Mouse (Mus musculus) Patski (cell line): ENCODE results near the gene Cela1. TPM values are rescaled to one million over a fixed set of nuclear protein-coding genes. Genes with fewer than 3 reads are reported as not detected.

ENCODE experiments used
- ATAC-seq: fragments of 100-300 bp; one replicate; pipeline ENCODE4 v1.8.0; 2021
- CTCF ChIA-PET: fragments of 350-600 bp; sonication (Branson Sonifier 250); formaldehyde crosslinking; loops from one replicate; lab custom pipeline; 2022; ENCODE audit warnings: inconsistent platforms; lab: Charles Lee
- POLR2A ChIA-PET: fragments of 350-600 bp; sonication (Branson Sonifier 250); formaldehyde crosslinking; loops from one replicate; lab custom pipeline; 2022; ENCODE audit warnings: antibody characterized with exemption, inconsistent platforms; lab: Charles Lee
- DNase-seq: peaks from one replicate; pipeline ENCODE4 v3.0.0-alpha.2; 2011; ENCODE audit warnings: low read depth, low spot score
- H3K27me3 ChIP-seq: fragments of 371-371 bp; one replicate; pipeline ENCODE4 v1.5.1; 2021
- CTCF ChIP-seq: fragments of 100-300 bp; IDR thresholded peaks from one replicate; pipeline ENCODE4 v1.5.1; 2021
- in situ Hi-C: fragments of 300-500 bp; cut with MboI; formaldehyde crosslinking; loops from 3 replicates; pipeline ENCODE4 v1.11.1; 2018; ENCODE audit warnings: low pct_unique_long_range_greater_than_20kb, mixed read lengths
- polyA plus RNA-seq: library from polyadenylated mRNA; unstranded; gene quantifications from one replicate; pipeline ENCODE4 v1.2.3, GENCODE M21; 2021

Gene Cela1
- polyA plus RNA-seq, 1 experiment from 2014 or later: 4.1 TPM

DNA sequence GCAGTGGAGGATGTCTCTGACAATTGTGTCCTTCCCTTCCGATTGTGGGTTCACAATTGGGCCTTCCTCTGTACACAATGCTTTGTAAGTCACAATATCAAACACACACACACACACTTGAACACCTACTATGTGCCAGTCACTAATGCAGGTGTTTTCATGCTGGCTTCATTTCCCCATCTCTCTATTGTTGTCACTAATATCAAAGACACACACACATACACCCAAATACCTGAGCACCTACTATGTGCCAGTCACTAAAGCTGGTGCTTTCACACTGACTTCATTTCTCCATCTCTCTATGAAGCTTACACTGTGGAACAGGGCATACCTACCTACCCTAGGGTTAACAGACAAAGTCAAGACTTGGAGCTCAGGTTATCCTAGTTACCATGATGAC lies 17.7 kb upstream of the Cela1 start:
- ChIA-PET POLR2A (no interaction called here), CTCF (no interaction called here)
- in situ Hi-C loops: no loop called here
- no peak for ATAC-seq
- TF ChIP-seq CTCF: no peak
- no peaks in the 10 kb centered on the region for H3K27me3 ChIP-seq
- DNase-seq: no peak

DNA sequence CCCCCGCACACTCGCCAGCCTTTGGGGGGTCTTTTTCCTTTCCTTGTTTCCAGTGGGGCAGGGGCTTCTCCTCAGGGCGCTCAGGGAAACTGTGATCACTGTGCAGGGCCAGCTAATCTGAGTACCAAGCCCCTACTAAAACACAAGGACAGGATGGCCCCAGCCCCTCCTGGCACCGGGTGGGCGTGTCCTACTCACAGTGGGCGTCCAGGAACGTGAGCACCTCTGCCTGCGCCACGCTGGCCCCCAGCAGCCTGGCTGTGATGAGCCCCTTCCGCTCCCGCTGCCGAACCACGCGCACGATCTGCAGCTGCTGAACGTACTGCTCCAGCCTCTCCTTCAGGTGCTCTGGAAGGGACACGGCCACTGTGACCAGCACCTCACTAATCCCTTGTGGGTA lies 16.2 kb upstream of the Cela1 start:
- DNase-seq: no peak
- H3K27me3 ChIP-seq: no peaks in the 10 kb centered on the region
- TF ChIP-seq CTCF: no peak
- in situ Hi-C loops: no loop called here
- POLR2A ChIA-PET: no interaction called here
- CTCF ChIA-PET: no interaction called here
- ATAC-seq: no peak

DNA sequence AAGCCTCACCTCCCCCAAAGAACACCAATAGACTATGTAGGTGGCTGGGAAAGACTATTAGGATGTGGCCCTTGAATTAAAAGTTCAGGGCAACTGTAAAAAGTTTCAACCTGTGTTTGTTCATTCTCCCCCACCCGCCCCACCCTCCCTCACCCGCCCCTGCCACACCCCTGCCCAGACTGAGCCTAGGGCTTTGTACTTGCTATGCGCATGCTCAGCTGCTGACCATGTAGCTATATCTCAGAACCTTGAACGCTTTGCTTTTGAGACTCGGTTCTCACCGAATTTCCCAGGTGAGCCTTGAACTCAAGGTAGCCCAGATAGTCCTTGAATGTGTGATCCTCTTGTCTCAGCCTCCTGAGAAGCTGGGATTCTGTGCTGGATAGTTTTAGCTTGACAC lies 14.1 kb upstream of the Cela1 start:
- ChIA-PET POLR2A (no interaction called here), CTCF (interaction anchor here (1.1 kb wide), 1 partner anchor 56 kb away, joined by 3 read pairs; no protein-coding TSS in a partner anchor)
- DNase-seq (no peak), ATAC-seq (no peak)
- TF ChIP-seq CTCF: no peak
- H3K27me3 ChIP-seq: no peaks in the 10 kb centered on the region
- in situ Hi-C loops: no loop called here

DNA sequence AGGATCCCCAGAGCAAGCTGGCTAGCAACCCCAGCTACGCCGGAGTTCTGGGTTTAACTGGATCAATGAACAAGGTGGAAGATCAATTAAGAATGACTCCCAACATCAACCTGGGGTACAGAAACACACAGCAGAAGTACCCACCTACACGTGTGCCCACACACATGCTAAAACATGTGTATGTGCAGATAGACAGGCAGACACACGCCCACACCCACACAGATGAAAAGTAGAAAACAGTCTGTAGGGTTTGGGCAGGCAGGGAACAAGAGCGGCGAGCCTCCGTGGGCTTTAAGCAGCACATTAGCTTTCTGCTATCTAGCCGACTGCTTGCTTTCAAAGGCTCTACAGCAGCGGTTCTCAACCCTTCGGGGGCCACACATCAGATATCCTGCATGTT lies 13.4 kb upstream of the Cela1 start:
- no peaks in the 10 kb centered on the region for H3K27me3 ChIP-seq
- TF ChIP-seq CTCF: no peak
- DNase-seq: no peak
- in situ Hi-C loops: no loop called here
- POLR2A ChIA-PET: no interaction called here
- no peak for ATAC-seq
- CTCF ChIA-PET: interaction anchor here (1.1 to 1.2 kb wide), 2 partner anchors 49 to 57 kb away, joined by 3 read pairs; no protein-coding TSS in a partner anchor

DNA sequence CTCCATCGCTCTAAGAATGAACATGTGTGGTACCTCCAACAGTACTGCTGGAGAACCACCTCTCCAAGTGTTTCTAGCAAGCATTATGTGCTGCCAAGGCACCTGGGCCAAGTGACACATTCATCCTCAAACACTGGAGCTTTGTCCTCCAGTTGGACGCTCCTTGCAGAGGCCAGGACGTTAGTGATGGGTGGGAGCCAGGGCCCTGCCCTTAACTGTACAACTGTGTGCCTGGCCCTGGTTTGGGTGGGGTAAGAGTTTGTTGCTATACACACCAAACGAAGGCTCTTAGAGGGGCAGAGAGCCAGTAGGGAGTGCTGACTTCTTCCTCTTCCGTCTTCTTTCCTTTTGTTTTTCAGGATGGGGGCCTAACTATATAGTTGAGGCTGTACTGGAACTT lies 12.7 kb upstream of the Cela1 start:
- no peak for DNase-seq
- TF ChIP-seq CTCF: no peak
- CTCF ChIA-PET: interaction anchor here (1.2 kb wide), 1 partner anchor 48 kb away, joined by 3 read pairs; no protein-coding TSS in a partner anchor
- ATAC-seq: no peak
- no peaks in the 10 kb centered on the region for H3K27me3 ChIP-seq
- in situ Hi-C loops: no loop called here
- POLR2A ChIA-PET: no interaction called here

DNA sequence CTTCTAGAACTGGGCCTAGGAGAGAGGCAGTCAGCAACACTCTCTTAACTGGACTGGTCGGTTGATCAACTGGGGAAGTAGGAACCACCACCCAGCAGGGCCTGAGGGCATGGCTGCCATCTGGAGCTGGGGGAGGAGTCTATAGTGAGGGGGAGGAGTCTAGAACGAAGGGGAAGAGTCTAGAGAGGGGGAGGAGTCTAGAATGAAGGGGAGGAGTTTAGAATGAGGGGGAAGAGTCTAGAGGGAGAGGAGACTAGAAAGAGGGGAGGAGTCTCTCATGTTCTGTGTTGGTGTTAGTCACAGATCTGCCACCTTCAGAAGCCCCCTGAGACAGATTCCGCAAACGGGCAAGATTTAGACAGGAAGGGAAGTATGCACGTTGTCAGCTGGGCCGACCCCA lies 11.7 kb upstream of the Cela1 start:
- no peak for ATAC-seq
- no peaks in the 10 kb centered on the region for H3K27me3 ChIP-seq
- DNase-seq: no peak
- no peak for TF ChIP-seq CTCF
- POLR2A ChIA-PET: no interaction called here
- CTCF ChIA-PET: no interaction called here
- in situ Hi-C loops: no loop called here

DNA sequence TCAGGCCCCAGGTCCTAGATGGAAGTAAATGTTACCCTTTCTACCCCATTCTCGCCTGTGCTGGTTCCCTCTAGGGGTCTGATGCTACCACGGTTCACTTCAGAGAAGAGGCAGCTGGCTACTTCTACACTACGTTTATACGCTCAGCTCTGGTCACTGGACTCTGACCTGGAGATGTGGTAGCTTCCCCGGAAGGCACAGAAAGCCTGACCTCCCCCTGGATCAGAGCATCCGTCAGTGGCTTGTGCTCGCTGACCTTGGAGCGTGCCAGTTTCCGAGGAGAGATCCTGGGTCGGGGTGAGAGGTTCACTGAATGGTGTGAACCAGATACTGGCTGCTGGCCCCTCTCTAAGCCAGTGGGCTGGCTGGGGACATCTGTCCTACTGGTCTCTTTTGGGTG lies 10.4 kb upstream of the Cela1 start:
- DNase-seq: no peak

DNA sequence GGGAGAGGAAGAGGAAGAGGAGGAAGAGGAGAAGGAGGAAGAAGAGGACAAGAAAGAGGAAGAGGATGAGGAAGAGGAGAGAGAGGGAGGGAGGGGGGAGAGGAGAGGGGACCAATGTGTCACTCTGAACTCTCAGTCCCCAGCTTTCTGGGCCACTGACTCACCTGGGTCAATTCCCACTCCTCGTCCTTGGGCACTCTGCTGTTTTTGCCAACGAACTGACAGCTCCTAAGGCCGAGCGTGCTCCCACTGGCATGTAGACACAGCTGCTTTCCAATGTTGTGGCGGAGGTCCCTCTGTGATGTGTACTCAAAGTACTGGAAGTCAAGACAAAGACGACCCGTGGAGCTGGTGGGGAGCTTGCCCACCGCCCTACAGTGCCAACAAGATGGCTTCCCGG lies 6.7 kb upstream of the Cela1 start:
- in situ Hi-C loops: no loop called here
- CTCF ChIA-PET: interaction anchor here (1.8 kb wide), 1 partner anchor 11 kb away, joined by 4 read pairs; no protein-coding TSS in a partner anchor
- H3K27me3 ChIP-seq: no peaks in the 10 kb centered on the region
- TF ChIP-seq CTCF: no peak
- DNase-seq (no peak), ATAC-seq (no peak)
- POLR2A ChIA-PET: no interaction called here

More for the DNA sequence above, 10.4 kb upstream of the Cela1 start:
- in situ Hi-C loops: no loop called here
- no peak for ATAC-seq
- no peaks in the 10 kb centered on the region for H3K27me3 ChIP-seq
- no peak for TF ChIP-seq CTCF
- ChIA-PET CTCF (no interaction called here), POLR2A (no interaction called here)

DNA sequence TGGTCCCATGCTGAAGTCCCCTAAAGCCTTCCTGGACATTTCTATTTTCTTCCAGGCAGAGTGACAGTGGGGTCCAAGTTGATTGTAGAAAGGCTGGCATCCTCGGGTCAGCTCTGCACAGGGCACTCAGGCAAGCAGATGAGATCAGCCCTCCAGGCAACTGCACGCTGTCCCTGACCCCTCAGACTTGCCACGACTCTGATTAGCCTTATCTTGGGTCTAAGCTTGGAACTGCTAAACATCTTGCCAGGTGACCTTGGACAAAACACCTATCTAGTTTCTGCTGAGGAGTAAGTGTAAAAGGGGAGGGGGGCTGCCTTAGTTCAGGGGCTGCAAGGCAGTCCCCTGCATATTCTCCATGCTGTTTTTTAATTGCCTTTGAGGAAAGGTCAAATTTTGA lies 4.3 kb upstream of the Cela1 start:
- ChIA-PET POLR2A (no interaction called here), CTCF (no interaction called here)
- ATAC-seq: no peak
- no peaks in the 10 kb centered on the region for H3K27me3 ChIP-seq
- TF ChIP-seq CTCF: no peak
- DNase-seq: no peak
- in situ Hi-C loops: no loop called here

DNA sequence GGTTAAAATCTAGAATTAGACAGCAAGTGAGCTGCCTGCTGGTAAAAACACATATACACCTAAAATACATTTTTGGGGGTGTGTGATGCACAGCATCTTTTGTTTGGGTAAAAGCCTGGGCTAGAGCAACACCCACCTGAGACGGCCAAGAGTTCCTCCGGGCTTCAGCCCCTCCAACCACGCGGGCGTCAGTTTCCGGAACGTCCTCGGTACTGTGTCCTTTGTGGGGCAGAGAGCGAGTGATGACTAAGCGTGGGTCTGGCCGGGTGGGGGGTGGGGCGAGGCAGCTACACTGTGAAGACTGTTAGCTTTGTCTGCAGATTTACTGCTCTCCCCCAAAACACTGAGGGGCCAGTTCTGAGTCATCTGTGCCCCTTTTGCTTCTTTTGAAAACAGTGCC lies 732 bp downstream of the Cela1 start:
- ChIA-PET CTCF (interaction anchor here (1.3 kb wide), 1 partner anchor 67 kb away, joined by 3 read pairs; no protein-coding TSS in a partner anchor), POLR2A (interaction anchor here (0.6 kb wide), 1 partner anchor 113 kb away, joined by 6 read pairs; no protein-coding TSS in a partner anchor)
- ATAC-seq (no peak), DNase-seq (no peak)
- TF ChIP-seq CTCF: no peak
- in situ Hi-C loops: no loop called here
- no peaks in the 10 kb centered on the region for H3K27me3 ChIP-seq

DNA sequence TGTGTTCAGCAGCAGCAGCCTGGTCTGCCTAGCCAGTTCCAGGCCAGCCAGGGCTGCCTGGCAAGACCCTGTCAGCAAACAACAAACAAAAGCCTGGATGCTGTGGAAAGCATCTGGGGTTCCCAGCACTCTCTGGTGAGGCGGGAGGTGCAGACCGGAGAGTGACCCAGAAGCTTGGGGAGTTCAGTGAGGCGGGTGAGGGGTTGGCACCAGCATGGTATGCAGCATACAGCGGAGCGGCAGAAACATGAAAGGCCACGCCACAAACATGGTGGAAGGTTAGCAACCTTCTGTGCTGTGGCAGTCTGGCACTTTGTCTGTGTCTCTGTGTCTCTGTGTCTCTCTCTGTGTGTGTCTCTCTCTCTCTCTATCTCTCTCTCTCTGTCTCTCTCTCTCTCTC lies 1.3 kb downstream of the Cela1 start:
- in situ Hi-C loops: no loop called here
- ChIA-PET POLR2A (interaction anchor here (0.6 kb wide), 1 partner anchor 113 kb away, joined by 6 read pairs; no protein-coding TSS in a partner anchor), CTCF (no interaction called here)
- no peak for TF ChIP-seq CTCF
- ATAC-seq (no peak), DNase-seq (no peak)
- no peaks in the 10 kb centered on the region for H3K27me3 ChIP-seq

DNA sequence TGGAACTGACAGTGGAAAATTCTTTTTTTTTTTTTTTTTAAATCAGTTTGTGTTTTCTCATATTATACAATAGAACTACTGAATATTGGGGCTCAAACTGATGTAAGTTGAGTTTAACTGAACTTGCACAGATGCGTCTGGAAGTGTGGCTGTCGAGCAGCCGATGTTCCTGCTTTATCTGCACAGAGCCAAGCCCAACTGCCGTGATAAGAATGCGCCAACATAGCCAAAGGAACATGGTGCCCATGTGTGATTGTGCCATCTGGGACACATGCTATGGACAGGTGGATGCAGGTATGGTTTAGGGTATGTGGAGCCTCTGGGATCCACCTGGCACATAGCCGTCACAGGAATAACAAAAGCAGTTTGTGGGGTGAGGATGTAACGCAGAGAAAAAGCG lies 1.9 kb downstream of the Cela1 start:
- in situ Hi-C loops: no loop called here
- no peak for ATAC-seq
- H3K27me3 ChIP-seq: no peaks in the 10 kb centered on the region
- ChIA-PET POLR2A (no interaction called here), CTCF (no interaction called here)
- DNase-seq: no peak
- TF ChIP-seq CTCF: no peak
